Mouse (Mus musculus) neural tube, embryonic 11.5 days (tissue): ENCODE measurements at regions not wholly inside any gene's neighbourhood (a gene's known extent, or its start where the extent isn't known, plus 50 kb on each side); places are given as distances from the start of the nearest gene placed in this dataset.

Source experiments
- ATAC-seq: fragments of 200-750 bp; cut with Nextera tagmentation; 2 replicates; pipeline ENCODE4 v1.8.0; 2017; ENCODE audit warnings: moderate number of reproducible peaks, mild to moderate bottlenecking, moderate TSS enrichment, moderate library complexity; ENCODE audit not compliant: insufficient read depth, low FRiP score, low TSS enrichment
- DNase-seq: peaks from one replicate; pipeline ENCODE4 v3.0.0-alpha.2; 2015; ENCODE audit warnings: low spot score
- H3K27ac ChIP-seq: fragments of 300-500 bp; sonication (generic); 2 replicates; pipeline ENCODE4 v1.5.1; 2014; ENCODE audit warnings: low read depth, mild to moderate bottlenecking, low read length
- H3K27me3 ChIP-seq: fragments of 300-500 bp; sonication (generic); 2 replicates; pipeline ENCODE4 v1.6.1; 2014; ENCODE audit warnings: mild to moderate bottlenecking, low read length, mixed read lengths; ENCODE audit not compliant: control insufficient read depth, insufficient read depth
- H3K36me3 ChIP-seq: fragments of 300-500 bp; sonication (generic); 2 replicates; pipeline ENCODE4 v1.6.1; 2014; ENCODE audit warnings: mild to moderate bottlenecking, low read length, moderate library complexity, mixed read lengths; ENCODE audit not compliant: control insufficient read depth, insufficient read depth
- H3K4me1 ChIP-seq: fragments of 300-500 bp; sonication (generic); 2 replicates; pipeline ENCODE4 v1.6.1; 2014; ENCODE audit warnings: low read length, mixed read lengths; ENCODE audit not compliant: control insufficient read depth, insufficient read depth
- H3K4me2 ChIP-seq: fragments of 300-500 bp; sonication (generic); 2 replicates; pipeline ENCODE4 v1.6.1; 2014; ENCODE audit warnings: low read depth, mild to moderate bottlenecking, moderate library complexity
- H3K4me3 ChIP-seq: fragments of 300-500 bp; sonication (generic); 2 replicates; pipeline ENCODE4 v1.5.1; 2014; ENCODE audit warnings: low read depth, low read length
- H3K9ac ChIP-seq: fragments of 300-500 bp; sonication (generic); 2 replicates; pipeline ENCODE4 v1.6.1; 2014; ENCODE audit warnings: mild to moderate bottlenecking, low read length
- H3K9me3 ChIP-seq: fragments of 300-500 bp; sonication (generic); 2 replicates; pipeline ENCODE4 v1.6.1; 2016; ENCODE audit warnings: low read length; ENCODE audit not compliant: control insufficient read depth
- WGBS: fragments of 180-500 bp; shearing (Covaris S2); extraction: QIAGEN DNeasy Blood & Tissue Kit; methylation state at CpG from one replicate; pipeline ENCODE4 v1.1.7; 2014; 5-methylcytosine and 5-hydroxymethylcytosine counted together

DNA sequence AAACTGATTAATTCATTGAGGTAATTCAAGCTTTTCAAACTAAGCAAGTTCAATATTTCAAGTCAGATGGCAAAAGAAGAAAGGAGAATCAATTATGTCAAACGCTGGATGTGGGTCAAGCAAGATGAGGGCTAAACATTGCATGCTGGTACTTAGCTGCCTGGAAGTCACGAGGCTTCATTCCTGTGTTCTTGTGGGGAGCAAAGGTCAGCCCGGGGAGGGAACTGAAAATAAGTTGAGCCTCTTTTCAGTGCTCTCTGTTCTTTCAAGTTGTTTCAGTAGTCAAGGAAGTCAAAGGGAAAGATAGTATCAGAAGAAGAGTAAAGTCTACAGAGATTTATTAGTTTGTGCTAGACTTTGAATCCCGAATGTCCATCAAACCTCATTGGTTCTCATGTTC lies 122.9 kb upstream of the Fat1 start:
- Histone ChIP-seq H3K36me3 (no peaks in the 10 kb centered on the region), H3K4me1 (no peaks in the 10 kb centered on the region), H3K27me3 (no peaks in the 10 kb centered on the region), H3K4me3 (no peak overlapping the region), H3K9ac (no peak overlapping the region), H3K27ac (no peak overlapping the region), H3K9me3 (no peaks in the 10 kb centered on the region), H3K4me2 (no peak overlapping the region)
- ATAC-seq (no peak), DNase-seq (no peak)
- WGBS = 75% methylated on average over 4 of the region's 4 CpGs

DNA sequence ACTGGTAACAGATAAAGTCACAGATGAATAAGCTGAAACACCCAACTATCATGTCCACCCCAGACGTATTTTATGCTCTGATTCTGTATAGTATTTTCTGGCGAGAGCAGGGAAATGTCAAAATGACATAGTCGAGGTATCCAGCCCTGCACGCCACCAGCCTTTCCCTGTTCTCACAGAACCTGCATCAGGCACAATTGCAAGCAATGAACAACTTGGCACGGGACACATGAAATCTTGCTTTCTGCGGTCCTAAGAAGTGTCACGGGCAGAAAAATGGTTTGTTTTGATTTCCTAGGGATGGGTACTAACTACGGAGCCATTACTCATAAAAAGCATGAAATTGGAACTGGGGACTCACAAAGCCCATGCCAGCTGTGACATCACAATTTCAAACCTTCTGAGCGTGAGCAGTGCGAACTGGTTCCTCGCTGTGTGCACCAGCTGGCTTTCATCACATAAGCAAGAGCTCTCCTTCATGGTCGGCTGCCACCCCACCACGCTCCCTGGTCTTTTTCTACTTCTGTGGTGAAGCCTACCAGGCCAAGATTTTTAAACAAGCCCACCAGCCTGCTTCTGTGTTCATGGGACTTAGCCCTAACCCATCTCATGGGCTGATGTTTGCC lies 117.6 kb upstream of the Fat1 start:
- Histone ChIP-seq H3K27ac (no peak overlapping the region), H3K36me3 (no peaks in the 10 kb centered on the region), H3K4me3 (no peak overlapping the region), H3K27me3 (no peaks in the 10 kb centered on the region), H3K9me3 (no peaks in the 10 kb centered on the region), H3K9ac (no peak overlapping the region), H3K4me1 (no peaks in the 10 kb centered on the region), H3K4me2 (no peak overlapping the region)
- WGBS = 75% methylated on average over 13 of the region's 13 CpGs
- no peak for DNase-seq
- no peak for ATAC-seq

DNA sequence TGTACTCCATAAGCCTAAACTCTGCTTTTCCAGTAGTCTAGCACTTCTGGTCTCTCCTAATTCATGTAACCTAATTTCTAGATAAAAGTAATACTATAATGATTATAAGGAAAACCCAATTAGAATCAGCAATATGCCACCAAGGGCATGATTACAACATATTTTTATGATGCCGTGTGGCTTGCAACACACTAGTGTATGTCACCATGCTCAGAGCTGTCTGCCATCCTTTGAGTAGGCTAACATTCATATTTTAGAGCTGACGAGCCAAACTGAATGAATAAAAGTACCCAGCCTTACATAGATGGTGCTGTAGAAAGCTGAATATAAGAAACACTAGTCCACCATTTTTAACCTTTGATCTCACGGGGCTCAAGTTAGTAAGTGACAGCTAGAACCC lies 116.0 kb upstream of the Fat1 start:
- H3K36me3 ChIP-seq = no peaks in the 10 kb centered on the region
- DNase-seq (no peak), ATAC-seq (no peak)
- H3K4me3 ChIP-seq = no peak overlapping the region
- no peaks in the 10 kb centered on the region for H3K4me1 ChIP-seq
- no peaks in the 10 kb centered on the region for H3K27me3 ChIP-seq
- no peak overlapping the region for H3K9ac ChIP-seq
- H3K4me2 ChIP-seq = no peak overlapping the region
- WGBS = 90% methylated on average over 3 of the region's 3 CpGs
- H3K27ac ChIP-seq = no peak overlapping the region
- no peaks in the 10 kb centered on the region for H3K9me3 ChIP-seq

DNA sequence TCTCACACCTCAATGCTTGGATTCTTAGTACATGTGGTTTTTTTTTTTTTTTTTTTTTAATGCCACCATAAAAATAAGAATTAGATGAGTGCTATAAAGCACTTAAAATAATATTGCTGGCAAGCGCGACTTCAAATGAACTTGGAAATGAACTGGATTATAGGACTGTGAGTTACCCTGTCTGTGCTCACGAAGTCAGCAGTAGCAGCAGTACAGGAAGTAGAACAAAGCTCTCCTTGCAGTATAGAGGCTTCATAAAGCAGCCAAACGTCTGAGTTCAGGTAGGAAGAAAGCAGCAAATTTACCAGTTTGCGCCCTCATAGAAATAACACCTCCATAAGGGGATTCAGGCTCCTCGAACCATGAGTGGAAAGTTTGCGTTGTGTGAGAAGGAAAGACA lies 115.6 kb upstream of the Fat1 start:
- Histone ChIP-seq H3K9ac (no peak overlapping the region), H3K4me2 (no peak overlapping the region), H3K4me1 (no peaks in the 10 kb centered on the region), H3K9me3 (no peaks in the 10 kb centered on the region), H3K36me3 (no peaks in the 10 kb centered on the region), H3K27ac (no peak overlapping the region), H3K27me3 (no peaks in the 10 kb centered on the region), H3K4me3 (no peak overlapping the region)
- no peak for DNase-seq
- ATAC-seq = no peak
- WGBS = 83% methylated on average over 7 of the region's 7 CpGs

DNA sequence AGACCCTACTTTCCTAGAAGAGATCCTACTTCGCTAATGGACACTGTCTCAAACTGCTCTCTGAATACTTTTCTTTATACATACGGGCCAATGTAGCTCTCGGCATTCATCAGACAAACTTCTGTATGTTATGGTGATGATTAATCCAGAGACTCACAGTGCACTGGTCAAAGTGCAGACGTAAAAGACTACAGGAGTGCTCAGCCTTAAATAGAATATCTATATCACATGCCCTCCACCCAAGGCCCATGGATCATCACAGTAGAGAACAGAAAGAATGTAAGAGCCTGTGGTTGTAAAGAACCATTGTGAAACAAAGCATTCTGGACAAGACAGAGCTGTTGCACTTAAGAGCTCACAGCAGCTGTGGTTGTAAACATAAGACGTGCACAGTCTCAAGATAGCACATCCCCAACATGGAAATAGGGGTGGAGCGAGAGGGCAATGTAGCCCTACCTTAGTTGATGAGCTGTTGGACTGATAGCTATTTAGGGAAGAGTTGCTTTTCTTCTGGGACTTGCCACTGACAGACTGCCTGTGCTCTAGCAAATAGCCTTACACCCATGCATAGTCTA lies 110.0 kb upstream of the Fat1 start:
- no peak overlapping the region for H3K9ac ChIP-seq
- H3K27ac ChIP-seq = no peak overlapping the region
- no peaks in the 10 kb centered on the region for H3K27me3 ChIP-seq
- 86% methylated on average over 6 of the region's 6 CpGs for WGBS
- H3K4me2 ChIP-seq = no peak overlapping the region
- ATAC-seq (no peak), DNase-seq (no peak)
- no peaks in the 10 kb centered on the region for H3K36me3 ChIP-seq
- no peaks in the 10 kb centered on the region for H3K4me1 ChIP-seq
- no peak overlapping the region for H3K4me3 ChIP-seq
- H3K9me3 ChIP-seq = no peaks in the 10 kb centered on the region

DNA sequence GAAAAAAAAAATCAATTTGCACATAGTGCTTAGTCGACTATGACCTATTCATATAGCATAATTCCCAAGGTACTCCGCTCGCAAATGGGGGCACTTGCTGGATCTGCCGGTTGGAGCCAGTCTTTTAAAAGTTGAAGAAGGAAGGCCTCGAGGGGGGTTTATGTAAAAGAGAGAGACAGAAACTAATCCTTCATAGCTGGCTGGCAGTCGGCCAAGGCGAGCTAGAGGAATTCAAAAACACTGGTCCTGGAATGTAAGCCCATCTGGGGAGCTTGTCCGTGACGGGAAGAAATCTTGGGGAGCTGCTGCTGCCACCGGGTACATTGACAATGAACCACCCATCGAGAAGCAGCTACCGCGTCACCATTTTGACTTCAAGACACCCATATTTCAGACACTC lies 108.3 kb upstream of the Fat1 start:
- H3K4me1 ChIP-seq = no peaks in the 10 kb centered on the region
- no peak for ATAC-seq
- H3K27me3 ChIP-seq = no peaks in the 10 kb centered on the region
- H3K4me2 ChIP-seq = no peak overlapping the region
- no peaks in the 10 kb centered on the region for H3K36me3 ChIP-seq
- H3K27ac ChIP-seq = no peak overlapping the region
- WGBS = 50% methylated on average over 13 of the region's 13 CpGs
- H3K4me3 ChIP-seq = no peak overlapping the region
- peak; percentile 73 for DNase-seq
- no peaks in the 10 kb centered on the region for H3K9me3 ChIP-seq
- no peak overlapping the region for H3K9ac ChIP-seq

DNA sequence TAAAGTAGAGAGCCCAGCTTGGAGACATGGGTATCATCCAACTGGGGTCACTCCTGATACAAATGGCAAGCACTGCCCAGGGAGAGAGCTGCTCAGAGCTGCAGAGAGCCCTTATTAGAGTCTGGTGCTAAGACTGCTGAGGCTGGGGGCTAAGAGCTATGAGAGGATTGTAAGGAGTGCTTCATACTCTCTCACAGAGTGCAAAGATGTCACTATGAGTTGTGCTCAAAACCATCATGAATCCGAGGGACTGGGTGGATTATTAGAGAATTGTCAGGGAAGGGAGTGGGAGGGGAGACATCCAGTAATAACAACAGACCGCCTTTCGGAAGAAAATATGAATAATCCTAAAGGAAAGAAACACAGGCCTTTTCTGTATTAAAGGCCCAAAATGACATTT lies 107.2 kb upstream of the Fat1 start:
- Histone ChIP-seq H3K27me3 (no peaks in the 10 kb centered on the region), H3K27ac (no peak overlapping the region), H3K4me1 (no peaks in the 10 kb centered on the region), H3K4me2 (no peak overlapping the region), H3K4me3 (no peak overlapping the region), H3K9me3 (no peaks in the 10 kb centered on the region), H3K36me3 (no peaks in the 10 kb centered on the region), H3K9ac (no peak overlapping the region)
- WGBS = 95% methylated on average over 3 of the region's 3 CpGs
- no peak for ATAC-seq
- no peak for DNase-seq

DNA sequence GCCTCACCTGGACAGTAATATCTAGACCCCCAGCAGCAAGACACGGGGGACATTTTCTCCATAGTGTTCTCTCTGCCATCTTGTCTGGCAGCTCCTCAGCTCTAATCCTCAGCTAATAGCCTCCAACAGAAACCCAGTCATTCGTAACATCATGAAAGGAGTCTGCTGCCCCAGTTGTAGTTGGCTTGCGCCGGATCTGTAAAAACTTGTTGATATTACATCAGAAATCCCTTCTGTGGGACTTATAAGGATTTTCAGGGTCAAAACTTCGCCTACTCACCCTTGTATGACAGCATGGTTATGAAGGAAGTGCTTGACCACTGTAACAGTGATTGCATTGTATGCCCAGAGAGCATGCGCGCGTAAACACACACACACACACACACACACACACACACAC lies 96.8 kb upstream of the Fat1 start:
- Histone ChIP-seq H3K27ac (no peak overlapping the region), H3K4me2 (no peak overlapping the region), H3K36me3 (no peaks in the 10 kb centered on the region), H3K4me1 (no peaks in the 10 kb centered on the region), H3K27me3 (no peaks in the 10 kb centered on the region), H3K9ac (no peak overlapping the region), H3K4me3 (no peak overlapping the region), H3K9me3 (no peaks in the 10 kb centered on the region)
- no peak for DNase-seq
- no peak for ATAC-seq
- WGBS = 92% methylated on average over 8 of the region's 8 CpGs

DNA sequence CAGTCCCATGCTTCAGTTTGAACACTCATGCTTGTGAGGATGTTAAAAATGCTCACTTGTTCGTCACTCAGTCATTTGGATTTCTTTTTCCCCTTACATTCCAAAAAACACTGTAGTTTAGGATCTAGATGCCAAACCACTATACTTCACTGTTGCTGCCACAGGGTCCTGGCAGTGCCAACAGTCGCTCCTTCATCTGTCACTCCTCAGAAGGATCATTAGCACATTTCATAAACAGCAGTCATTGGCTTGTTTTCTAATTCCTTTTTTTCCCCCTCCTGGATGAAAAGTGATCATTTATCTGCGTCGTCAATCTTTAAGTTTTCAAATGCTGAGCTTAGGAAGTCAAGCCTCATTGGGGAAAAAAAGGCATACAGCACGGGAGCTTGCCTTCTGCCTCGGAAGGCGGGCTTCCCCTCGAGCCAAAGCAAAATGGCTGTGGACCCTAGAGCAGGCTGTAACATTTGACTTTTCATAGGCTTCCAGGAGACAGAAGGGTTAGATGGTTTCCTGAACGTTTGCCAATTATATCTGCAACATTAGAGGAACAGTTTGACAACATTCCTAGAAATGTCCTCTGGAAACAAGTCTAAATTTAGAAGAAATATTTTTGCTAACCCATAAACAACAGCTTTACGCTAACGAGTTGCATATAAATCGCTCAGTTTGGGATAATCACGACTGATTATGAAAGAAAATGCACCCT lies 95.6 kb upstream of the Fat1 start:
- 70% methylated on average over 13 of the region's 13 CpGs for WGBS
- H3K9me3 ChIP-seq = no peaks in the 10 kb centered on the region

More for the DNA sequence above, 95.6 kb upstream of the Fat1 start:
- H3K4me2 ChIP-seq = no peak overlapping the region
- H3K9ac ChIP-seq = no peak overlapping the region
- H3K4me3 ChIP-seq = no peak overlapping the region
- no peak overlapping the region for H3K27ac ChIP-seq
- no peak for ATAC-seq
- no peaks in the 10 kb centered on the region for H3K4me1 ChIP-seq
- no peaks in the 10 kb centered on the region for H3K27me3 ChIP-seq
- H3K36me3 ChIP-seq = no peaks in the 10 kb centered on the region
- no peak for DNase-seq
